Mouse (Mus musculus): ENCODE results near the gene Gtpbp3.

DNA sequence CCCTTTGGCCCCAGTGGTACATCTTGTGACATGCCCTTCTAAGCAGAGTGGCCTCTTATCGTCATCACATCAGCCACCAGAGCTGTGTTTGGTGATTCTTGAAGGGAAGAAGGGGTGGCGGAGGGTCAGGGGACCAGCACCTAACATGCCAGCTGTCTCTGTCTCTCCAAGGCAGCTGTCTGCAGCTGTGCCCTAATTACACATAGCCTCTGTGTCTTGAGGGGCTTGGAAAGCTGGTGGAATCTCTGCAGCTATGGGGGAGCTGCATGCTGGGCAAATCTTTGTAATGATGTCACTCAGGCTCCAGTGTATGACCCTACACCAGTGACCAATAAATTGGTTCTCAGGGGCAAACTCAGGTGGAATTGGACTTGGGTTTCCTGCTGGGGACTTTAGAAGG lies 35.2 kb upstream of the Gtpbp3 start:
- TF ChIP-seq CTCF (IDR thresholded peaks at IDR 0.05; ENCODE audit: borderline replicate concordance, insufficient read depth, low read length) (no peak), POLR2A (IDR thresholded peaks at IDR 0.05; ENCODE audit: low read depth, low read length) (no peak)
